Mouse (Mus musculus) lung, postnatal 14 days (tissue): ENCODE measurements around the gene Riok2.

Source experiments
- DNase-seq: peaks from one replicate; pipeline ENCODE4 v3.0.0; 2021

The Riok2 gene

DNA sequence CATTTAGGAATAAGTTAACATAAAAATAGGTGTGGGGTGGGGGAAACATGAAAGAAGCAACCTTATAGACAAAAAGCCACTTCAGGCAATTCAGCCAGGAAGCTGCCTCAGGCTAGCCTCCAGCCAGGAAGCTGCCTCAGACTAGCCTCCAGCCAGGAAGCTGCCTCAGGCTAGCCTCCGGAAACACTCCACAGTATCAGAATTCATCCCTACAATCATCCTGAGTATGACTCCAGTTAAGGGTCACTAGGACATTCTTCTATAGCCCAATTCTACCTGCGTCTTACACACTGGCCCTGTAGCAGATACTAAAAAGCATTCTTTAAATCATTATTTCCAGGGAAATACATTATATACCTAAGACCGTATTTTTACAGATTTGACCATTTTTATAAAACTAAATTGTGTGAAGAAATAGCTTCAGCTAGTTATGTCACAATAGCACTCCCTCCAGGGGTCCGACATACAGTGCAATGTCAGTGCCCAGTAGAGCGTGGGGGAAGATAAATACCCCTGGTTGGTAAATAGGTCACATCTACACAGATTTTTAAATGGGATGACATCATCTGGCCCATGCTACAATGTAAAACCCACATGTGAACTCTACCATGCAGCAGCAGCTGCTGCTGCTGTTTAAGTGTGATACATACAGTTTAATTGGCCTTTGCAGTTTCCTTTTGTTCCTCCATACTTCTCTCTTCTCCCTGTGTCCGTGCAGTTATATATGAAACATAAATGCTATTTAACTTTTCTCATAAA lies 34.8 kb downstream of the Riok2 start:
- no peak for DNase-seq

DNA sequence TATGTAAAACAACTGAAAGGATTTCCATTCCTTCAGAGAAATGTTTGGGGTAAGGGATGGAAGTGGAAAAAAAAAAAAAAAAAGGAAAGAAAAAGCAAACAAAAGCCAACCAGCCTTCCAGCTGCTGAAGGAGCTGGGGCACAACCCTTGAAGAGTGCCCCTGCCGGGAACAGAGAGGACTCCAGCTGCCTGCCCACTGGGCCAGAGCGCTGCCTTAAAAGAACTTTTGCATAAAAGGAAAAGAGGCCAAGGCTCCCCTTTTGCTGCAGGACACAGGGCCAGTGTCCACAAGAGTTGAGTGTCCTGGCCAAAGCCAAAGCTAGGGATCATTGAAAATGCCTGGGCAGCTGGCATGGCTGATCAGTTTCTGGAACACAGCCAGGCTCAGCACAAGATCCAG lies 35.5 kb downstream of the Riok2 start:
- DNase-seq, result no peak

- no peak for DNase-seq
Observed at GRCm38 (mm10) chr17:17411443-17411842, 37.3 kb downstream of the Riok2 start.

DNA sequence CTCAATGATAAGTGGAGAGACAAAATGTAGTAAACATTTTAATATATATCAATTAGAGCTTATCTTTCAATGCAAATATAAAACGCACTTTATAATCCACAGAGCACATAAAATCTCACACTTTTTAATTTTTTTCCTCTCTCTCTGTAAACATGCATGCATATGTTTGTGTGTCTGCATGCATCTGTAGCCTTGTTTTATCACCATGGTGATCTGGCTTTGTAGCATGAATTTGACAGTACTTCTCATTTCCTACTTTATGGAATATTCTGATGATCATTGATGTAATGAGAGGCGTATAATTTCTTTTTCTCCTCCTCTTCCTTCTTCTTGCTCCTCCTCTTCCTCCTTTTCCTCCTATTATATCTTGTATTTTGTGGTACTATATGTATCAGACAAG lies 38.1 kb downstream of the Riok2 start:
- no peak for DNase-seq

GRCm38 (mm10) chr17:17414206-17414605 lies 40.1 kb downstream of the Riok2 start:
- DNase-seq, result no peak

- no peak for DNase-seq
Observed at GRCm38 (mm10) chr17:17424609-17425307, 50.6 kb downstream of the Riok2 start.

GRCm38 (mm10) chr17:17425308-17425813 lies 51.3 kb downstream of the Riok2 start:
- no peak for DNase-seq

DNA sequence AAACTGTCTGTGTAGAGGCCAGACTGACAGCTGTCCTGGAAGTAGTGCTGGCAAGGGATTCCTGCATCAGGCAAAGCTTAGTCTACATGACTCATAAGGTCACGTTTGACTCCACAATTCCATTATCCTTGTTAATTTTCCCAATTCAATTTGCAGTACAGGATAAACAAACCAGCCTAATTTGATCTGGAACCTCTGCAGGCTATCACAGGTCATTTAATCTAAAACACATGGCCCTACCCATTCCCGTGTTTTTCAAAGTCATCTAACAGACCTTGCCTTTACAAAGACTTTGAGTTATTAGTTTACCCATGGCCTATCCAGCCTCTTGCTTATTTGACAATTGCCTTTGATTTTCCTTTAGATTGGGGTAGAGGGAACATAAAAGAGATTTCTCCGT lies 51.8 kb downstream of the Riok2 start:
- DNase-seq, result no peak

DNA sequence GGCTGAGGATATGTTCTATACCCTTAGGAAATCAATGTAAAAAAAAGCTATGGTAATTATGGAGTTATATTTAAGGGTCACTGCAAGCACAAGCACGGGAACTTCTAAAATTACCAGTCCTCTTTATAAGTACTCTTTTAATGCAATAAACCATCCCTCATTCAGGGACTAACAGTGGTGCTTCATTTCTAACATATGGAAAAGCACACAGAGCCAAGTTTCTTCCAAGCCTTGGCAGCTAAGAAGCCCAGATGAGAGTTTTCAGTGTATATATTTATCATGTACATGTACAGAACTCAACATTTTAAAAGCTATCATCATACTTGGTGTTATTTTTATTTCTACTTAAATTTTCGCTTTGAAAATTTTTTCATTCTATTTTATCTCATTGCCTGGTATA lies 54.8 kb downstream of the Riok2 start:
- no peak for DNase-seq

- no peak for DNase-seq
Observed at GRCm38 (mm10) chr17:17433679-17434078, 59.6 kb downstream of the Riok2 start.

DNA sequence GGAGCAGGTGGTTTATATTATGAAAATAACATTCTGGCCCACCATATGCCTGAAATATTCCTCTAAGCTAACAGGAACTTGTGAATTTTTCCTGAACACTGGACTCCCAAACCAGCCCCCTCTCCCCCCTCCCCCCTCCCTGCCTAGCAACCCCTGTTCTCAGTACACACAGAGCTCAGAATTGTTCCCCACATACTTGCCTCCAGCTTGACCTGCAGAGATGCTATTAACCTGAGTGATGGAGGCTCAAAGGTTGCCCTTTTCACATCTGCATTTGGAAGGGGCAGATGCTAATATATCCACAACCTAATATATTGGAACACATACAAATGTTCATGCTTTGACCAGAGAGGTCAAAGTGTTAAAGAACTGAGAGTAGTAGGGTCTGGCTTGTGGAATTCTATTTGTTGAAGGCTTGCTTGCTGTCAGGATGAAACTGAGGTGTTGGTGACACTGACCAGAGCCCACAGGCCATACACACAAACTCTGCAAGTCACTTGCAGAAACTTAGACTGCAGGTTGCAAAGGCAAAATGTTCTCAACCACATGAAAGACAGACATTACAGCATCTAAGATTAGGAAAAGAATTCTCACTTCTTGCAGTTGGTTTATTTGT lies 64.6 kb downstream of the Riok2 start:
- no peak for DNase-seq

- no peak for DNase-seq
Observed at GRCm38 (mm10) chr17:17441876-17442498, 67.9 kb downstream of the Riok2 start.

- DNase-seq, result no peak
Observed at GRCm38 (mm10) chr17:17444297-17444886, 70.3 kb downstream of the Riok2 start.
